Mouse (Mus musculus): ENCODE data around the gene Sirt2.

DNA sequence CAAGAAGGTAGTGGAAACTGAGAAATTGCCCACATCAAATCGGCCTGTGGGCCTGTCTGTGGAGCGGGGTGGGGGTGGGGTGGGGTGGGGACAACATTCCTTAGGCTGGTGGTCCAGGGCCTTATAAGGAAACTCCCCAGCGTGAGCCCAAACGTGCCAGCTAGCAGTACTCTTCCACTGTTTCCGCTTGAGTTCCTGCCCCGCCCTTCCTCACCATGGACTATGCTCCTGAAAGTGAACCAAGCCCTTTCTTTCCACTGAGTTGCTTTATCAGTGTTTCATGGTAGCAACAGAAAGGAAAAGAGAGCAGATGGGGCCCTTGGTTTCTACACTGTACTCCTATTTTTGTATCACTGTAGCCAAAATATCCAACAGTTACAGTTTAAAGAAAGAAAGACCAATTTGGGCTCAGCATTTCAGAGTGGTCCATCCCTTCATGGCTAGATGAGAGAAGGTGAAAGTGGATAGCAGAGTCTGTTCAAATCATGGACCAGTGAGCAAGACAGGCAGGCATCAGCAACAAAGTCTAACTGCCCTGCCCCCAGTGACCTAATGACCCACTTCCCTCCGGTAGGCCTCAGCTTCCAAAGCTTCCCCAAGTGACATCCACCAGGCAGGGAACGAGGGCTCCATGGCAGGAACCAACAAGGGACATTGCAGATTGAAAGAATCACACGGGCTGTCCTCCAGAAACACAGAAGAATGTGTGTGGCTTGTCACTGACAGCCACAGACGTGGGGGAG, 36.5 kb downstream of the Sirt2 start:
- TF ChIP-seq POLR2A (IDR thresholded peaks at IDR 0.05; ENCODE audit: borderline replicate concordance, insufficient read depth, low read length) = no peak
- TF ChIP-seq CTCF (IDR thresholded peaks at IDR 0.05; ENCODE audit: borderline replicate concordance, insufficient read depth, low read depth, low read length) = no peak

Data from cerebellum, adult 2 months (tissue).